Mouse (Mus musculus): ENCODE results near the gene Tdrd9. TPM values are rescaled to one million over a fixed set of nuclear protein-coding genes. Genes with fewer than 3 reads are reported as not detected.

Gene Tdrd9
- polyA plus RNA-seq, 1 experiment from 2014 or later: 0.65 TPM

- 6% methylated on average over 6 of the region's 6 CpGs for WGBS
- Histone ChIP-seq H3K4me1 (no peaks in the 10 kb centered on the region), H3K27me3 (replicated peaks) (no peaks in the 10 kb centered on the region), H3K36me3 (no peaks in the 10 kb centered on the region), H3K4me2 (replicated peaks) (no peak overlapping the region), H3K9me3 (no peaks in the 10 kb centered on the region), H3K27ac (no peak overlapping the region), H3K9ac (no peak overlapping the region), H3K4me3 (no peak overlapping the region)
- ATAC-seq (ENCODE audit: low FRiP score, low read depth): peak; percentile 37; the same call in 1 of the 2 replicates
These were observed 106.3 kb downstream of the Tdrd9 start for GRCm38 (mm10) chr12:112077651-112078050.

GRCm38 (mm10) chr12:112079911-112080310, 108.6 kb downstream of the Tdrd9 start:
- Histone ChIP-seq H3K4me3 (no peak overlapping the region), H3K27ac (no peak overlapping the region), H3K36me3 (no peaks in the 10 kb centered on the region), H3K4me2 (replicated peaks) (no peak overlapping the region), H3K4me1 (no peaks in the 10 kb centered on the region), H3K9ac (no peak overlapping the region), H3K9me3 (no peaks in the 10 kb centered on the region), H3K27me3 (replicated peaks) (no peaks in the 10 kb centered on the region)
- no peak for ATAC-seq (ENCODE audit: low FRiP score, low read depth)
- 72% methylated on average over 8 of the region's 8 CpGs for WGBS

- H3K9me3 ChIP-seq: no peaks in the 10 kb centered on the region
- no peak overlapping the region for H3K27ac ChIP-seq
- 94% methylated on average over 4 of the region's 4 CpGs for WGBS
- no peaks in the 10 kb centered on the region for H3K27me3 ChIP-seq (replicated peaks)
- H3K9ac ChIP-seq: no peak overlapping the region
- H3K4me2 ChIP-seq (replicated peaks): no peak overlapping the region
- H3K4me3 ChIP-seq: no peak overlapping the region
- no peaks in the 10 kb centered on the region for H3K4me1 ChIP-seq
- H3K36me3 ChIP-seq: no peaks in the 10 kb centered on the region
- ATAC-seq (ENCODE audit: low FRiP score, low read depth): no peak
These were observed 109.6 kb downstream of the Tdrd9 start for GRCm38 (mm10) chr12:112080911-112081310.

GRCm38 (mm10) chr12:112082241-112082640, 110.9 kb downstream of the Tdrd9 start:
- H3K4me2 ChIP-seq (replicated peaks): no peak overlapping the region
- no peak overlapping the region for H3K4me3 ChIP-seq
- no peaks in the 10 kb centered on the region for H3K27me3 ChIP-seq (replicated peaks)
- no peaks in the 10 kb centered on the region for H3K4me1 ChIP-seq
- no peaks in the 10 kb centered on the region for H3K36me3 ChIP-seq
- 53% methylated on average over 1 of the region's 1 CpGs for WGBS
- no peak for ATAC-seq (ENCODE audit: low FRiP score, low read depth)
- no peak overlapping the region for H3K9ac ChIP-seq
- H3K27ac ChIP-seq: no peak overlapping the region
- H3K9me3 ChIP-seq: no peaks in the 10 kb centered on the region

- Histone ChIP-seq H3K27ac (no peak overlapping the region), H3K27me3 (replicated peaks) (no peaks in the 10 kb centered on the region), H3K4me3 (no peak overlapping the region), H3K4me1 (no peaks in the 10 kb centered on the region), H3K9ac (no peak overlapping the region), H3K36me3 (no peaks in the 10 kb centered on the region), H3K4me2 (replicated peaks) (no peak overlapping the region), H3K9me3 (no peaks in the 10 kb centered on the region)
- ATAC-seq (ENCODE audit: low FRiP score, low read depth): no peak
- 90% methylated on average over 3 of the region's 3 CpGs for WGBS
These were observed 114.9 kb downstream of the Tdrd9 start for GRCm38 (mm10) chr12:112086250-112086649.

GRCm38 (mm10) chr12:112086726-112087125, 115.4 kb downstream of the Tdrd9 start:
- 80% methylated on average over 6 of the region's 6 CpGs for WGBS

GRCm38 (mm10) chr12:112088609-112089324, 117.4 kb downstream of the Tdrd9 start:
- Histone ChIP-seq H3K4me1 (no peaks in the 10 kb centered on the region), H3K4me2 (replicated peaks) (no peak overlapping the region), H3K27me3 (replicated peaks) (no peaks in the 10 kb centered on the region; the same call in 1 of the 2 replicates), H3K27ac (no peak overlapping the region), H3K36me3 (no peaks in the 10 kb centered on the region), H3K9ac (no peak overlapping the region), H3K4me3 (no peak overlapping the region), H3K9me3 (no peaks in the 10 kb centered on the region)
- ATAC-seq (ENCODE audit: low FRiP score, low read depth): no peak
- WGBS: 64% methylated on average over 12 of the region's 12 CpGs

More at GRCm38 (mm10) chr12:112086726-112087125, 115.4 kb downstream of the Tdrd9 start:
- Histone ChIP-seq H3K4me1 (no peaks in the 10 kb centered on the region), H3K9me3 (no peaks in the 10 kb centered on the region), H3K36me3 (no peaks in the 10 kb centered on the region), H3K4me3 (no peak overlapping the region), H3K9ac (no peak overlapping the region), H3K4me2 (replicated peaks) (no peak overlapping the region), H3K27ac (no peak overlapping the region), H3K27me3 (replicated peaks) (no peaks in the 10 kb centered on the region; the same call in 1 of the 2 replicates)
- no peak for ATAC-seq (ENCODE audit: low FRiP score, low read depth)

- no peaks in the 10 kb centered on the region for H3K36me3 ChIP-seq
- H3K9ac ChIP-seq: no peak overlapping the region
- H3K4me3 ChIP-seq: no peak overlapping the region
- no peak for ATAC-seq (ENCODE audit: low FRiP score, low read depth)
- H3K27me3 ChIP-seq (replicated peaks): no peaks in the 10 kb centered on the region; the same call in 1 of the 2 replicates
- no peak overlapping the region for H3K27ac ChIP-seq
- no peaks in the 10 kb centered on the region for H3K9me3 ChIP-seq
- H3K4me2 ChIP-seq (replicated peaks): no peak overlapping the region
- WGBS: 7% methylated on average over 12 of the region's 12 CpGs
- H3K4me1 ChIP-seq: no peaks in the 10 kb centered on the region
These were observed 119.7 kb downstream of the Tdrd9 start for GRCm38 (mm10) chr12:112091054-112091453.

GRCm38 (mm10) chr12:112094261-112094880, 123.0 kb downstream of the Tdrd9 start:
- H3K9ac ChIP-seq: no peak overlapping the region
- no peaks in the 10 kb centered on the region; the same call in 1 of the 2 replicates for H3K27me3 ChIP-seq (replicated peaks)
- H3K4me2 ChIP-seq (replicated peaks): no peak overlapping the region
- no peak overlapping the region for H3K4me3 ChIP-seq
- ATAC-seq (ENCODE audit: low FRiP score, low read depth): no peak
- no peaks in the 10 kb centered on the region for H3K9me3 ChIP-seq
- H3K4me1 ChIP-seq: no peaks in the 10 kb centered on the region
- 86% methylated on average over 8 of the region's 8 CpGs for WGBS
- no peak overlapping the region for H3K27ac ChIP-seq
- H3K36me3 ChIP-seq: no peaks in the 10 kb centered on the region

- 79% methylated on average over 13 of the region's 13 CpGs for WGBS
These were observed 124.8 kb downstream of the Tdrd9 start for GRCm38 (mm10) chr12:112096051-112096732.

GRCm38 (mm10) chr12:112096733-112097117, 125.4 kb downstream of the Tdrd9 start:
- no peak overlapping the region for H3K27ac ChIP-seq
- WGBS: 79% methylated on average over 8 of the region's 8 CpGs
- H3K27me3 ChIP-seq (replicated peaks): no peaks in the 10 kb centered on the region; the same call in 1 of the 2 replicates
- no peaks in the 10 kb centered on the region for H3K36me3 ChIP-seq
- H3K4me2 ChIP-seq (replicated peaks): no peak overlapping the region
- H3K4me3 ChIP-seq: no peak overlapping the region
- H3K4me1 ChIP-seq: no peaks in the 10 kb centered on the region
- H3K9me3 ChIP-seq: no peaks in the 10 kb centered on the region
- no peak overlapping the region for H3K9ac ChIP-seq
- no peak for ATAC-seq (ENCODE audit: low FRiP score, low read depth)

More at GRCm38 (mm10) chr12:112096051-112096732, 124.8 kb downstream of the Tdrd9 start:
- no peak overlapping the region for H3K27ac ChIP-seq
- no peak overlapping the region for H3K4me3 ChIP-seq
- H3K9me3 ChIP-seq: no peaks in the 10 kb centered on the region
- H3K36me3 ChIP-seq: no peaks in the 10 kb centered on the region
- ATAC-seq (ENCODE audit: low FRiP score, low read depth): no peak
- no peaks in the 10 kb centered on the region; the same call in 1 of the 2 replicates for H3K27me3 ChIP-seq (replicated peaks)
- no peaks in the 10 kb centered on the region for H3K4me1 ChIP-seq
- no peak overlapping the region for H3K4me2 ChIP-seq (replicated peaks)
- no peak overlapping the region for H3K9ac ChIP-seq

GRCm38 (mm10) chr12:112100106-112100505, 128.7 kb downstream of the Tdrd9 start:
- 66% methylated on average over 4 of the region's 4 CpGs for WGBS
- Histone ChIP-seq H3K9ac (no peak overlapping the region), H3K9me3 (no peaks in the 10 kb centered on the region), H3K4me3 (no peak overlapping the region), H3K27me3 (replicated peaks) (no peaks in the 10 kb centered on the region), H3K27ac (no peak overlapping the region), H3K4me2 (replicated peaks) (no peak overlapping the region), H3K4me1 (no peaks in the 10 kb centered on the region), H3K36me3 (no peaks in the 10 kb centered on the region)
- ATAC-seq (ENCODE audit: low FRiP score, low read depth): no peak
